Mouse (Mus musculus): Measurements from ENCODE around the gene Man2c1. TPM values are rescaled to one million over a fixed set of nuclear protein-coding genes. Genes with fewer than 3 reads are reported as not detected.

Man2c1 gene
- total RNA-seq, 2 experiments from 2014 or later: 107 to 142 TPM

- DNase-seq (ENCODE audit: low spot score in 2 of 2): no peak
- intact Hi-C loops (cut with DNase I): no loop called here
These were observed 25.9 kb downstream of the Man2c1 start for GRCm38 (mm10) chr9:57156383-57156782.

GRCm38 (mm10) chr9:57156823-57157222, 26.3 kb downstream of the Man2c1 start:
- intact Hi-C loops (cut with DNase I): no loop called here
- no peak for DNase-seq (ENCODE audit: low spot score in 2 of 2)

- intact Hi-C loops (cut with DNase I): no loop called here
- peak in 1 of 2 experiments; percentile 32 for DNase-seq (ENCODE audit: low spot score in 2 of 2)
These were observed 27.0 kb downstream of the Man2c1 start for GRCm38 (mm10) chr9:57157499-57157898.

- peak; percentile 93 to 97 for DNase-seq (ENCODE audit: low spot score in 2 of 2)
- intact Hi-C loops (cut with DNase I): no loop called here
These were observed 27.6 kb downstream of the Man2c1 start, which contains the start of gene Commd4 for GRCm38 (mm10) chr9:57158013-57158470. Gene Commd4, minus strand, starts transcription at chr9:57158331.

- DNase-seq (ENCODE audit: low spot score in 2 of 2): no peak
- intact Hi-C loops (cut with DNase I): no loop called here
These were observed 28.0 kb downstream of the Man2c1 start for GRCm38 (mm10) chr9:57158506-57158905.

- intact Hi-C loops (cut with DNase I): loop anchor here (2.0 to 5.0 kb wide), 2 partner anchors 56 to 270 kb away; no protein-coding TSS in a partner anchor
- no peak for DNase-seq (ENCODE audit: low spot score in 2 of 2)
These were observed 32.0 kb downstream of the Man2c1 start for GRCm38 (mm10) chr9:57162496-57162895.

GRCm38 (mm10) chr9:57163137-57163536, 32.6 kb downstream of the Man2c1 start:
- intact Hi-C loops (cut with DNase I): loop anchor here (2.0 to 5.0 kb wide), 2 partner anchors 56 to 269 kb away; no protein-coding TSS in a partner anchor
- no peak for DNase-seq (ENCODE audit: low spot score in 2 of 2)

GRCm38 (mm10) chr9:57166173-57166572, 35.7 kb downstream of the Man2c1 start:
- intact Hi-C loops (cut with DNase I): no loop called here
- DNase-seq (ENCODE audit: low spot score in 2 of 2): no peak

- DNase-seq (ENCODE audit: low spot score in 2 of 2): no peak
- intact Hi-C loops (cut with DNase I): no loop called here
These were observed 37.9 kb downstream of the Man2c1 start for GRCm38 (mm10) chr9:57168411-57168810.

Other genes with a start within 250 kb of the Man2c1 start
- gene Snx33, start 202.3 kb upstream of the Man2c1 start, total RNA-seq (2021): 1 to 10 TPM; 6.7 to 7.6 TPM
- gene Imp3, start 193.2 kb upstream of the Man2c1 start, total RNA-seq (2021): 10 to 100 TPM; 47.5 to 59.8 TPM
- gene Snupn, start 179.8 kb upstream of the Man2c1 start, total RNA-seq (2021): 10 to 100 TPM; 17.6 to 17.7 TPM
- 10 to 100 TPM; 26.7 to 29.0 TPM for gene Ptpn9, start 135.8 kb upstream of the Man2c1 start, total RNA-seq (2021)
- 10 to 100 TPM; 35.2 to 44.6 TPM for gene Sin3a, start 58.6 kb upstream of the Man2c1 start, total RNA-seq (2021)
- 10 to 100 TPM in 1 of 2 experiments, 1 to 10 TPM in 1; 8.8 to 10.6 TPM for gene Neil1, start 17.6 kb downstream of the Man2c1 start, total RNA-seq (2021)
- gene Commd4, start 27.6 kb downstream of the Man2c1 start, total RNA-seq (2021): 10 to 100 TPM; 85.5 to 86.4 TPM
- gene Trcg1, start 105.9 kb downstream of the Man2c1 start, total RNA-seq (2021): not detected
- gene 1700017B05Rik, start 131.9 kb downstream of the Man2c1 start, total RNA-seq (2021): 10 to 100 TPM; 15.8 to 16.2 TPM

All from left cerebral cortex, postnatal 25 days (tissue).